Mouse (Mus musculus) embryonic fibroblast, embryonic 13.5 days (primary cell): Measurements from ENCODE around the gene Olfr154.
"Not testable (repeated sequence)": the region's sequence is repeated elsewhere in the genome, so short reads cannot be mapped to it uniquely, and the experiment has no call there.

Experiments
- CTCF ChIP-seq: IDR thresholded peaks from 2 replicates; pipeline ENCODE4 v1.5.1; 2011; ENCODE audit warnings: mild to moderate bottlenecking, control low read depth, low read length, moderate library complexity, borderline replicate concordance; ENCODE audit not compliant: insufficient read depth
- POLR2A ChIP-seq: IDR thresholded peaks from 2 replicates; pipeline ENCODE4 v1.6.1; 2011; ENCODE audit warnings: low read depth, mild to moderate bottlenecking, control low read depth, low read length, moderate library complexity

GRCm38 (mm10) chr2:85664355-85664754 is at the start of gene Olfr154:
- not testable (repeated sequence) for TF ChIP-seq POLR2A, CTCF
